Mouse (Mus musculus) small intestine, adult 2 months (tissue): ENCODE results near the gene Man2a1.

ENCODE experiments used
- CTCF ChIP-seq: fragments of 200-500 bp; IDR thresholded peaks from 2 replicates; pipeline ENCODE4 v1.5.1; 2012; ENCODE audit warnings: low read depth, mild to moderate bottlenecking, control low read depth, inconsistent platforms, low read length, moderate library complexity, mixed read lengths; ENCODE audit not compliant: insufficient replicate concordance, insufficient read length; ENCODE audit errors: extremely low read depth
- POLR2A ChIP-seq: fragments of 200-500 bp; IDR thresholded peaks from 2 replicates; pipeline ENCODE4 v1.6.1; 2012; ENCODE audit warnings: low read depth, mild to moderate bottlenecking, control low read depth, inconsistent platforms, low read length, moderate library complexity

GRCm38 (mm10) chr17:64753507-64753906 is 153.0 kb downstream of the Man2a1 start:
- TF ChIP-seq CTCF (no peak), POLR2A (no peak)
